Mouse (Mus musculus): ENCODE results near the gene Slc22a6. TPM values are rescaled to one million over a fixed set of nuclear protein-coding genes. Genes with fewer than 3 reads are reported as not detected.

Gene Slc22a6
- total and polyA plus RNA-seq, 3 experiments, result not detected

DNA sequence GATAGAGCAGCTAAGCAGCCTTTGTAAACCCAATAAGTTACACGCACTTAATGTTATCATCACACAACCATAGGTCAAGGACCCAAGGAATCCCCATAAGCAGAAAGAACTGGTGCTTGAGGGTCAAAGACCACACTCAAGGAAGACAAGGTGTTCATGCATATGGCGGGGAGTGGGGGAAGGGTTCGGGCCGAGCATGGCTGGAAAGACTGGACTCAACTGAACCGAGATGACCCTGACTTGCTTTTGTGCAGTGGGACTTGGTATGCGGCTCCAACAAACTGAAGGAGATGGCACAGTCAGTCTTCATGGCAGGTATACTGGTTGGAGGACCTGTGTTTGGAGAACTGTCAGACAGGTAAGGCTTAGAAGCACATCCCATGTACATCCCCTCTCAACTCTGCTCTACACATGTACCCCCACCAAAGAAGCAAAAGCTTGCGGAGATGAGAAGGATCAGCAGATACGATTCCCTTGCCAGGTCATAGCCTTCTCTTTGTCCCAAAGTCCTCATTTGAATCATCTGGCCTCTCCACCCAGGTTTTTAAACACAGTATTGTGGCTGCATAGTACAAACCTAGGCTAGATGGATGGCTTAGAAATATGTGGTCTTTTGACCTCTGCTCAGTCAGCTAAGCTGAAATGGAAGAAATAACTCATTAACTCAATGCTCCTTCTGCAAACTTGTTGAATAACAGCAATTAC lies 13.2 kb upstream of the Slc22a6 start:
- Histone ChIP-seq H3K4me1 (ENCODE audit: control insufficient read depth in 1 of 2, insufficient read depth in 2 of 2) (no peaks in the 10 kb centered on the region), H3K4me3 (replicated peaks in 1 of 3; ENCODE audit: low read depth in 2 of 3, low read length in 2 of 3, poor library complexity in 1 of 3) (no peak overlapping the region), H3K27ac (ENCODE audit: insufficient read depth, low read depth) (no peak overlapping the region), H3K9me3 (replicated peaks; ENCODE audit: low read length) (no peaks in the 10 kb centered on the region), H3K4me2 (ENCODE audit: insufficient read depth, low read depth, poor library complexity, severe bottlenecking) (no peak overlapping the region), H3K27me3 (replicated peaks) (peaks cover 4% of the 10 kb centered on the region), H3K36me3 (replicated peaks in 1 of 2; ENCODE audit: control insufficient read depth in 1 of 2, insufficient read depth in 1 of 2, low read length in 1 of 2) (no peaks in the 10 kb centered on the region), H3K79me2 (replicated peaks; ENCODE audit: control insufficient read depth, extremely low read depth, insufficient read depth, poor library complexity, severe bottlenecking) (no peaks in the 10 kb centered on the region), H3K9ac (ENCODE audit: insufficient read depth, low read depth) (no peak overlapping the region)
- in situ Hi-C loops (cut with MboI; ENCODE audit: low pct_ligation_motif_present, low pct_unique_long_range_greater_than_20kb, low sequenced_read_pairs) (no loop called here), dilution Hi-C loops (cut with MboI; ENCODE audit: extremely low pct_ligation_motif_present, extremely low pct_unique_long_range_greater_than_20kb, low sequenced_read_pairs) (no loop called here)
- TF ChIP-seq MAFK (IDR thresholded peaks at IDR 0.05; ENCODE audit: insufficient replicate concordance, low read length), result no peak
- TF ChIP-seq USF1 (IDR thresholded peaks at IDR 0.05; ENCODE audit: low read depth, low read length), result no peak
- TF ChIP-seq BHLHE40 (IDR thresholded peaks at IDR 0.05; ENCODE audit: low read depth, low read length), result no peak
- TF ChIP-seq ZKSCAN1 (IDR thresholded peaks at IDR 0.05; ENCODE audit: borderline replicate concordance, low read depth, low read length), result no peak
- DNase-seq (ENCODE audit: extremely low read depth), result no peak

GRCm38 (mm10) chr19:8605241-8605558 lies 12.6 kb upstream of the Slc22a6 start:
- no peak overlapping the region for H3K9ac ChIP-seq (ENCODE audit: insufficient read depth, low read depth)
- in situ Hi-C loops (cut with MboI; ENCODE audit: low pct_ligation_motif_present, low pct_unique_long_range_greater_than_20kb, low sequenced_read_pairs), result no loop called here
- H3K27ac ChIP-seq (ENCODE audit: insufficient read depth, low read depth), result no peak overlapping the region
- dilution Hi-C loops (cut with MboI; ENCODE audit: extremely low pct_ligation_motif_present, extremely low pct_unique_long_range_greater_than_20kb, low sequenced_read_pairs), result no loop called here
- H3K36me3 ChIP-seq (replicated peaks in 1 of 2; ENCODE audit: control insufficient read depth in 1 of 2, insufficient read depth in 1 of 2, low read length in 1 of 2), result no peaks in the 10 kb centered on the region
- H3K27me3 ChIP-seq (replicated peaks), result peaks cover 4% of the 10 kb centered on the region
- H3K4me1 ChIP-seq (ENCODE audit: control insufficient read depth in 1 of 2, insufficient read depth in 2 of 2), result no peaks in the 10 kb centered on the region
- DNase-seq (ENCODE audit: extremely low read depth), result no peak
- H3K79me2 ChIP-seq (replicated peaks; ENCODE audit: control insufficient read depth, extremely low read depth, insufficient read depth, poor library complexity, severe bottlenecking), result no peaks in the 10 kb centered on the region
- H3K9me3 ChIP-seq (replicated peaks; ENCODE audit: low read length), result no peaks in the 10 kb centered on the region
- no peak overlapping the region for H3K4me2 ChIP-seq (ENCODE audit: insufficient read depth, low read depth, poor library complexity, severe bottlenecking)
- H3K4me3 ChIP-seq (replicated peaks in 1 of 3; ENCODE audit: low read depth in 2 of 3, low read length in 2 of 3, poor library complexity in 1 of 3), result no peak overlapping the region
- TF ChIP-seq MEF2A (IDR thresholded peaks at IDR 0.05; ENCODE audit: borderline replicate concordance, low read depth, low read length), result no peak
- no peak for TF ChIP-seq RCOR1 (conservative IDR thresholded peaks at IDR 0.05; ENCODE audit: low read depth, low read length)
- TF ChIP-seq HCFC1 (IDR thresholded peaks at IDR 0.05; ENCODE audit: low read depth, low read length), result no peak
- TF ChIP-seq CTCF (conservative IDR thresholded peaks at IDR 0.05 in 1 of 2, IDR thresholded peaks at IDR 0.05 in 1 of 2; ENCODE audit: low read depth in 2 of 2, low read length in 2 of 2), result no peak
- no peak for TF ChIP-seq SMC3 (IDR thresholded peaks at IDR 0.05; ENCODE audit: low read depth, low read length)

DNA sequence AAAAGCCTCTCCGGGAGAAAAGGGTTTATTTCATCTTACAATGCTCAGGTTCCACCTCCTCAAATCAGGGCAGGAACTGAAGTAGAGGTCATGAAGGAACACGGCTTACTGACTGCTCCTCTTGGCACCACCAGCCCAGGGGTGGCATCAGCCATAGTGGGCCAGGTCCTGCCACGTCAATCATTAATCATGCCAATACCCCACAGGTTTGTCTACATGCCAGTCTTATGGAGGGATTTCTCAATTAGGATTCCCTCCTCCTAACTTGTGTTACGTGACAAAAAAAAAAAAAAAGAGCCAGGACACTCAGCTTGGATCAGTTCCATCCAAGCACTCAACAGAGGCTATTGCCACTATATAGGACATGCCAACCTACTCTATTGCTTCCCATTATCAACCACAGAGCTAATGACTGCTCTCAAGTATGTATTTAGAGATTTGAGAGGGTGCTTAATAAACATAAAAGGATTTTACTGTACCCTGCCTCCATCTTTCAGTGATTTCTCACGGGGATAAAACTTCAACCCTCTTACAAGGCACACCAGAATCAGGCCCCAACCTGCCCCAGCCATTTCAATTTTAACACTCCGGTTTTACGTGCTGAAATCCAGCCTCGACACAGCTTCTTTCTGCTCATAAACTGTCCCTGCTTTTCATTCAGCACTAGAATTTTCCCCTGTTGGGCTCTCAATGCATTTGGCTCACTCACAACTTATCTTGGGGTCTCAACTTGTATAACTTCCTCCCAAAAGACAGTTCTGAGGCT lies 6.3 kb upstream of the Slc22a6 start:
- no peaks in the 10 kb centered on the region for H3K79me2 ChIP-seq (replicated peaks; ENCODE audit: control insufficient read depth, extremely low read depth, insufficient read depth, poor library complexity, severe bottlenecking)
- no peak for DNase-seq (ENCODE audit: extremely low read depth)
- H3K27ac ChIP-seq (ENCODE audit: insufficient read depth, low read depth), result no peak overlapping the region
- H3K36me3 ChIP-seq (replicated peaks in 1 of 2; ENCODE audit: control insufficient read depth in 1 of 2, insufficient read depth in 1 of 2, low read length in 1 of 2), result no peaks in the 10 kb centered on the region
- no peak overlapping the region for H3K4me3 ChIP-seq (replicated peaks in 1 of 3; ENCODE audit: low read depth in 2 of 3, low read length in 2 of 3, poor library complexity in 1 of 3)
- peaks cover 5% of the 10 kb centered on the region for H3K27me3 ChIP-seq (replicated peaks)
- in situ Hi-C loops (cut with MboI; ENCODE audit: low pct_ligation_motif_present, low pct_unique_long_range_greater_than_20kb, low sequenced_read_pairs) (no loop called here), dilution Hi-C loops (cut with MboI; ENCODE audit: extremely low pct_ligation_motif_present, extremely low pct_unique_long_range_greater_than_20kb, low sequenced_read_pairs) (no loop called here)
- H3K4me2 ChIP-seq (ENCODE audit: insufficient read depth, low read depth, poor library complexity, severe bottlenecking), result no peak overlapping the region
- no peaks in the 10 kb centered on the region for H3K9me3 ChIP-seq (replicated peaks; ENCODE audit: low read length)
- no peak overlapping the region for H3K9ac ChIP-seq (ENCODE audit: insufficient read depth, low read depth)
- TF ChIP-seq ETS1 (conservative IDR thresholded peaks at IDR 0.05; ENCODE audit: low read depth, low read length), result no peak
- no peaks in the 10 kb centered on the region for H3K4me1 ChIP-seq (ENCODE audit: control insufficient read depth in 1 of 2, insufficient read depth in 2 of 2)
